Mouse (Mus musculus) limb, embryonic 10.5 days (tissue): Measurements from ENCODE around the gene Eif3b. TPM values are rescaled to one million over a fixed set of nuclear protein-coding genes. Genes with fewer than 3 reads are reported as not detected.
A peak's percentile ranks its signal among the peaks of the same experiment; 100 is the strongest.
"Not testable (repeated sequence)": the region's sequence is repeated elsewhere in the genome, so short reads cannot be mapped to it uniquely, and the experiment has no call there.

Source experiments
- DNase-seq: peaks from one replicate; pipeline ENCODE4 v3.0.0-alpha.2; 2017; ENCODE audit warnings: low spot score
- H3K27ac ChIP-seq: fragments of 300-500 bp; sonication (generic); 2 replicates; pipeline ENCODE4 v1.5.1; 2016; ENCODE audit warnings: mild to moderate bottlenecking
- H3K27me3 ChIP-seq: fragments of 300-500 bp; sonication (generic); 2 replicates; pipeline ENCODE4 v1.6.1; 2016; ENCODE audit warnings: low read depth, mild to moderate bottlenecking; ENCODE audit not compliant: poor library complexity, severe bottlenecking
- H3K36me3 ChIP-seq: fragments of 300-500 bp; sonication (generic); 2 replicates; pipeline ENCODE4 v1.6.1; 2016; ENCODE audit warnings: mild to moderate bottlenecking, moderate library complexity
- H3K4me1 ChIP-seq: fragments of 300-500 bp; sonication (generic); 2 replicates; pipeline ENCODE4 v1.6.1; 2016
- H3K4me3 ChIP-seq: fragments of 300-500 bp; sonication (generic); 2 replicates; pipeline ENCODE4 v1.5.1; 2016; ENCODE audit warnings: mild to moderate bottlenecking, moderate library complexity
- H3K9me3 ChIP-seq: fragments of 300-500 bp; sonication (generic); replicated peaks from 2 replicates; pipeline ENCODE4 v1.6.1; 2016; ENCODE audit warnings: mild to moderate bottlenecking
- WGBS: fragments of 180-500 bp; shearing (Covaris S2); methylation state at CpG from one replicate; pipeline ENCODE4 v1.1.7; 2016; 5-methylcytosine and 5-hydroxymethylcytosine counted together
- polyA plus RNA-seq: library from polyadenylated mRNA; unstranded; fragments of >200 nt; fragmentation: Nextera tagmentation; extraction: Ambion mirVana; gene quantifications from 2 replicates; pipeline ENCODE4 v1.2.1, GENCODE M21; 2016

The Eif3b gene
- polyA plus RNA-seq, 1 experiment from 2014 or later, result 201 TPM

DNA sequence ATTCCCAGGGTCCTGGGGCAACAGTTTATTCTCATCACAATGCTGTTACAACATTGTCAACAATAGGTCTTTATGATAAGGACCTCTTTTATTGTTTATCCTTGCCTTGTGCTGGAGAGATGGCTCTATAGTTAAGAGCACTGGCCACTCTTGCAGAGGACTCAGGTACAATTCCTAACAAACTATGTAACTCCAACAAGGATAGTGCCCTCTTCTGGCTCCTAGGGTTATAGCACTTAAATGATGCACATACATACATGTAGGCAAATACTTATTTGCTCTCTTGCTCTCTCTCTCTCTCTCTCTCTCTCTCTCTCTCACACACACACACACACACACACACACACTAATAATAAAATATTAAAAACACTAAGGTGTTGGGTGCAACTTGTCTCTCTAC lies 10.3 kb upstream of the Eif3b start:
- Histone ChIP-seq H3K4me3 (no peak overlapping the region), H3K27me3 (no peaks in the 10 kb centered on the region), H3K4me1 (peaks cover 21% of the 10 kb centered on the region), H3K36me3 (no peaks in the 10 kb centered on the region), H3K27ac (no peak overlapping the region), H3K9me3 (no peaks in the 10 kb centered on the region)
- no peak for DNase-seq

GRCm38 (mm10) chr5:140411339-140411738 lies 7.8 kb upstream of the Eif3b start:
- H3K27ac ChIP-seq, result no peak overlapping the region
- H3K9me3 ChIP-seq, result no peaks in the 10 kb centered on the region
- H3K4me1 ChIP-seq, result peaks cover 9% of the 10 kb centered on the region
- H3K36me3 ChIP-seq, result no peaks in the 10 kb centered on the region
- WGBS, result 37% methylated on average over 8 of the region's 8 CpGs
- peak; percentile 74 for DNase-seq
- no peaks in the 10 kb centered on the region for H3K27me3 ChIP-seq
- no peak overlapping the region for H3K4me3 ChIP-seq

DNA sequence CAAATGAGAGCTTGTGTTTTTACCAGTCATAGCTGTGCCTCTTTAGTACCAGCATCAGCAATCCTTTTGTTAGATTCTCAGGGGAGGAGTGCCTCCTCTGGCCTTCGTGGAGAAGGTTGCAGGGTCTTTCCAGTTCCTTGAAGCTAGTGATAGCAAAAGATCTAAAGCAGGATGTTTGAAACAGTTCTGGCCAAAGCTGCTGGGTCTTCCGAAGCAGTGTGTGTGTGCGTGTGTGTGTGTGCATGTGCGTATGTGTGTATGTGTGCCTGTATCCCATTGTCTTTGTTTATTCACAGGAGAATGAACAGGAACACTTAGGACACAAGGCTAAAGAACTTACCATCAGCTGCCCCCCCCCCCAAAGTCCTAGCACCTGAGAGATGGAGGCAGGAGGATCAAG lies 4.5 kb upstream of the Eif3b start:
- Histone ChIP-seq H3K4me3 (no peak overlapping the region), H3K27ac (no peak overlapping the region), H3K9me3 (no peaks in the 10 kb centered on the region), H3K27me3 (no peaks in the 10 kb centered on the region), H3K4me1 (0 out of 2 replicates have a peak, but pooled peaks cover 4% of the 10 kb centered on the region), H3K36me3 (no peaks in the 10 kb centered on the region)
- 74% methylated on average over 4 of the region's 4 CpGs for WGBS
- no peak for DNase-seq

GRCm38 (mm10) chr5:140418106-140418488 lies 1.0 kb upstream of the Eif3b start:
- H3K9me3 ChIP-seq, result no peaks in the 10 kb centered on the region
- WGBS, result 3% methylated on average over 12 of the region's 12 CpGs

DNA sequence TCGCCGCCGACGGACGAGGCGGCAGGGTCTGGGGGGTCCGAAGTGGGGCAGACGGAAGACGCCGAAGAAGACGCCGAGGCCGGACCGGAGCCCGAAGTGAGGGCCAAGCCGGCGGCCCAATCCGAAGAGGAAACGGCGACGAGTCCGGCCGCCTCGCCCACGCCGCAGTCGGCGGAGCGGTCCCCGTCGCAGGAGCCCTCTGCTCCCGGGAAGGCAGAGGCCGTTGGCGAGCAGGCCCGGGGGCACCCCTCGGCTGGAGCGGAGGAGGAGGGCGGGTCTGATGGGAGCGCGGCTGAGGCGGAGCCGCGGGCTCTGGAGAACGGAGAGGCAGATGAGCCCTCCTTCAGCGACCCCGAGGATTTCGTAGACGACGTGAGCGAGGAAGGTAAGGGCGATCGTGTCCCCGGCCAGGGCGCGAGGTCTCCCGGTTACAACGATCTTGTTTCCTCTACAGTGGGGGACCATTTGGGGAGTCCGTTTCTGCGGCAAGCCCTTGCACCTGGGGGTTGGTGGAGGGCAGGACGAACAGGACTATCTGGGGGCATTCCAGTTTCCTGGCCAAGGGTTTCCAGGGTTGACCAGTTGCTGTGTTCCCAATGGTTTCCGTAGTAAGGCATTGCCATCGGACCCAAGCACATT lies 433 bp downstream of the Eif3b start:
- WGBS, result under 1% methylated on average over 62 of the region's 62 CpGs
- H3K36me3 ChIP-seq, result peaks cover 40% of the 10 kb centered on the region
- DNase-seq, result no peak
- H3K27ac ChIP-seq, result peak overlapping the region; percentile 98
- peaks cover 21% of the 10 kb centered on the region for H3K4me1 ChIP-seq
- peak overlapping the region; percentile 98 for H3K4me3 ChIP-seq
- no peaks in the 10 kb centered on the region for H3K27me3 ChIP-seq
- no peaks in the 10 kb centered on the region for H3K9me3 ChIP-seq

More at GRCm38 (mm10) chr5:140418106-140418488, 1.0 kb upstream of the Eif3b start:
- Histone ChIP-seq H3K36me3 (peaks cover 25% of the 10 kb centered on the region), H3K27me3 (no peaks in the 10 kb centered on the region), H3K4me3 (peak overlapping the region; percentile 98), H3K4me1 (peaks cover 21% of the 10 kb centered on the region), H3K27ac (peak overlapping the region; percentile 98)
- DNase-seq, result no peak

DNA sequence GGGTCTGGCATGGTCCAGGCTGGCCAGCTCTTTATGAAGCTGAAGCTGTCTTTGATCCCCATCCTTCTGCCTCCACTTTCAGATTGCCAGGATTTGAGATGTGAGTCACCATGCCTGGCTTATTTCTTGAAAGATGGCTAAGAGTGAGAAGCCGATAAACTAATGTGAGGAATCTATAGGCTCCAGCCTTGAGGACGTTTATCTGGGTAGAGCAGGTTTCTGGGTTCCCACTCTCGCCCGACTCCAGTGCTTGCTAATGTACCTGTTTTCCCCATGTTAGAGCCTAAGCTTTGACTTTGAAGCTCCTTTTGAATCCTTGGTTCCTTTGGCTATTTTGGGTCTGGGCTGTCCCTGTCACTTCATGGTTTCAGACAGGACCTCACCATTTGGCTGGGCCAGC lies 1.5 kb downstream of the Eif3b start:
- H3K4me3 ChIP-seq, result peak overlapping the region; percentile 98
- no peaks in the 10 kb centered on the region for H3K9me3 ChIP-seq
- no peak overlapping the region for H3K27ac ChIP-seq
- peaks cover 21% of the 10 kb centered on the region for H3K4me1 ChIP-seq
- no peak for DNase-seq
- peaks cover 50% of the 10 kb centered on the region for H3K36me3 ChIP-seq
- WGBS, result 66% methylated on average over 4 of the region's 4 CpGs
- no peaks in the 10 kb centered on the region for H3K27me3 ChIP-seq

GRCm38 (mm10) chr5:140425016-140425783 lies 6.1 kb downstream of the Eif3b start:
- Histone ChIP-seq H3K36me3 (peaks cover 96% of the 10 kb centered on the region), H3K27me3 (no peaks in the 10 kb centered on the region)

GRCm38 (mm10) chr5:140439117-140439516 lies 20.0 kb downstream of the Eif3b start:
- H3K9me3 ChIP-seq, DNase-seq, H3K4me3 ChIP-seq, H3K27me3 ChIP-seq, H3K4me1 ChIP-seq, H3K27ac ChIP-seq: not testable (repeated sequence)
- peaks cover 95% of the 10 kb centered on the region for H3K36me3 ChIP-seq
- WGBS, result 86% methylated on average over 4 of the region's 6 CpGs

More at GRCm38 (mm10) chr5:140425016-140425783, 6.1 kb downstream of the Eif3b start:
- DNase-seq, result no peak
- Histone ChIP-seq H3K27ac (no peak overlapping the region), H3K9me3 (no peaks in the 10 kb centered on the region), H3K4me1 (peaks cover 16% of the 10 kb centered on the region), H3K4me3 (no peak overlapping the region)
- WGBS, result 95% methylated on average over 17 of the region's 17 CpGs

GRCm38 (mm10) chr5:140441406-140441805 lies 22.3 kb downstream of the Eif3b start:
- H3K36me3 ChIP-seq, result peaks cover 95% of the 10 kb centered on the region
- no peak overlapping the region for H3K27ac ChIP-seq
- WGBS, result 93% methylated on average over 3 of the region's 3 CpGs
- no peaks in the 10 kb centered on the region for H3K4me1 ChIP-seq
- no peak overlapping the region for H3K4me3 ChIP-seq
- no peaks in the 10 kb centered on the region for H3K9me3 ChIP-seq
- DNase-seq, result no peak
- no peaks in the 10 kb centered on the region for H3K27me3 ChIP-seq

- WGBS, result 90% methylated on average over 4 of the region's 4 CpGs
- H3K36me3 ChIP-seq, result peaks cover 74% of the 10 kb centered on the region
- no peak for DNase-seq
Observed at GRCm38 (mm10) chr5:140444012-140444411, 24.9 kb downstream of the Eif3b start.

GRCm38 (mm10) chr5:140445345-140445744 lies 26.2 kb downstream of the Eif3b start, which contains the start of gene Gm4869:
Gene Gm4869, plus strand, starts transcription at chr5:140445645.
- H3K27me3 ChIP-seq, result no peaks in the 10 kb centered on the region
- no peak for DNase-seq
- H3K27ac ChIP-seq, result no peak within 1 kb of the TSS
- peaks cover 62% of the 10 kb centered on the region for H3K36me3 ChIP-seq
- no peaks in the 10 kb centered on the region for H3K4me1 ChIP-seq
- no peaks in the 10 kb centered on the region for H3K9me3 ChIP-seq
- H3K4me3 ChIP-seq, result no peak within 1 kb of the TSS
- WGBS, result 88% methylated on average over 5 of the region's 5 CpGs

More at GRCm38 (mm10) chr5:140444012-140444411, 24.9 kb downstream of the Eif3b start:
- Histone ChIP-seq H3K9me3 (no peaks in the 10 kb centered on the region), H3K4me1 (no peaks in the 10 kb centered on the region), H3K27me3 (no peaks in the 10 kb centered on the region), H3K4me3 (no peak overlapping the region), H3K27ac (no peak overlapping the region)

- H3K36me3 ChIP-seq, result peaks cover 55% of the 10 kb centered on the region
- WGBS, result 77% methylated on average over 7 of the region's 7 CpGs
- no peak for DNase-seq
- H3K9me3 ChIP-seq, result no peaks in the 10 kb centered on the region
- H3K27ac ChIP-seq, result no peak overlapping the region
- H3K27me3 ChIP-seq, result no peaks in the 10 kb centered on the region
- H3K4me1 ChIP-seq, result no peaks in the 10 kb centered on the region
- H3K4me3 ChIP-seq, result no peak overlapping the region
Observed at GRCm38 (mm10) chr5:140446054-140446453, 26.9 kb downstream of the Eif3b start.

GRCm38 (mm10) chr5:140454488-140454887 lies 35.4 kb downstream of the Eif3b start:
- no peaks in the 10 kb centered on the region for H3K9me3 ChIP-seq
- no peak for DNase-seq
- H3K27me3 ChIP-seq, result no peaks in the 10 kb centered on the region
- no peak overlapping the region for H3K4me3 ChIP-seq
- no peaks in the 10 kb centered on the region for H3K4me1 ChIP-seq
- H3K27ac ChIP-seq, result no peak overlapping the region
- no peaks in the 10 kb centered on the region for H3K36me3 ChIP-seq
